Mouse (Mus musculus): ENCODE data around the gene Gm10272. TPM values are rescaled to one million over a fixed set of nuclear protein-coding genes. Genes with fewer than 3 reads are reported as not detected.
"Not testable (repeated sequence)": the region's sequence is repeated elsewhere in the genome, so short reads cannot be mapped to it uniquely, and the experiment has no call there.

Gene Gm10272
- polyA plus RNA-seq, 1 experiment from 2014 or later = not detected

DNA sequence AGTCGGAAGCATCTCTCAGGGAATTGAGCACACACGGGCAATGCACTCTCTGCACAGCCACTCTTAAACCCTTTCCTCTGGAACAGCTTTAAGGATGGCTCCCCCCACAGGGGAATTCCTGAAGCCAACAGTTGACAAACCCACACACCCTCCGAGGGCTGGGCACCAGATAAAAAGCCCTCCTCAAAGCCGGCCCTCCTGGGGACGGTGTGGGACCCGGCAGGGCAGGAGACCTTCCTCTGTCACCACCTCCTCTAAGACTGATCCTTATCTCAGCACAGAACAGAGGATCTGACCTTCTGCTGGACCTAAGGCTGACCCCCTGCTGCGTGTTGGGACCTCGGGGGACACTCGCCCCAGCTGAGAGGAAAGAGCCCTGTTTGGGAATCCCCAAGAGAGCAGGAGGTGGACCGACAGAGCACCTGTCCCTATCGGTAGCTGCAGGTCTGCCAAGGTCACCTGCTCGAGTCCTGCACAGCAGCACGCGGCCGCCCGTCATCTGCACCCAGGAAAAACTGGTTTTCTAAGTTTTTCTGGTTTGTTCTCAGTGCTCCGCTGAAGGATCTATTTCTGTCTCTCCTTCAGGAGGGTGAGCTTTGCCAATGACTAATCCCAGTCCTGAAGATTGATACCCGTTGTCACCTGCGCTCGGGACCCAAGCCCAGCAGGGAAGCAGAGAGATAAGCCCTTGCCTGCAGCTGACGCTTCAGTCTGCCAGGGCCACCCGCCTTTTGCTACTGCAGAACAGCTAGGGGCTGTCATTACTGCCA is 20.3 kb upstream of the Gm10272 start, which contains the start of gene Tspear:
Tspear (plus strand) TSS at position 675 of the 770 bp plus-strand sequence.
- Histone ChIP-seq H3K9ac (no peak within 1 kb of the TSS), H3K36me3 (no peaks in the 10 kb centered on the region), H3K27ac (replicated peaks) (no peak within 1 kb of the TSS), H3K4me2 (peak within 1 kb of the TSS; percentile 45), H3K4me1 (peaks cover 11% of the 10 kb centered on the region), H3K4me3 (peak within 1 kb of the TSS; percentile 4), H3K9me3 (no peaks in the 10 kb centered on the region), H3K27me3 (replicated peaks) (peaks cover 91% of the 10 kb centered on the region)
- WGBS = 2% methylated on average over 22 of the region's 22 CpGs
- ATAC-seq (ENCODE audit: extremely low read depth, insufficient number of reproducible peaks, low FRiP score, low TSS enrichment) = no peak

GRCm38 (mm10) chr10:77687021-77687420 is 19.4 kb upstream of the Gm10272 start:
- peaks cover 11% of the 10 kb centered on the region for H3K4me1 ChIP-seq
- H3K36me3 ChIP-seq = no peaks in the 10 kb centered on the region
- H3K9me3 ChIP-seq = no peaks in the 10 kb centered on the region
- H3K4me3 ChIP-seq = no peak overlapping the region
- H3K9ac ChIP-seq = no peak overlapping the region
- ATAC-seq (ENCODE audit: extremely low read depth, insufficient number of reproducible peaks, low FRiP score, low TSS enrichment) = no peak
- no peak overlapping the region for H3K27ac ChIP-seq (replicated peaks)
- H3K4me2 ChIP-seq = no peak overlapping the region
- H3K27me3 ChIP-seq (replicated peaks) = peaks cover 92% of the 10 kb centered on the region
- WGBS = 20% methylated on average over 10 of the region's 10 CpGs

DNA sequence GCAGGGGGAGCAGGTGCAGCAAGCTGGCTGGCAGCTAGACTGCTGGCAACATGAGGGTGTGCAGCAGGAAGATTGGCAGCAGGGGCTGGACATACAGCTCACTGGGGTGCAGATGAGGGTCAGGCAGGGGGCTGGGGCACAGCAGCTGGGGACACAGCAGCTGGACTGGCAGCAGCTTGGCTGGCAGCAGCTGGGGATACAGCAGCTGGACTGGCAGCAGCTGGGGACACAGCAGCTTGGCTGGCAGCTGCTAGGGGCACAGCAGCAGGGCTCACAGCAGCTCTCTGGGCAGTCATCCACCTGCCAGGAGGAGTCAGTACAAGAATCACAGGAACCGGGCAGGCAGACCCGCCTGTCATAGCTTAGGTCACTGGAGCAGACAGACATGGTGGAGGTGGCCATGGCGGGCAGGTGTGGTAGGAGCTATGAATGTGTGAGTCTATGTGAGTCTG is 16.0 kb upstream of the Gm10272 start, which contains the start of gene Gm19402:
Gm19402 (minus strand) TSS at position 402 of the 452 bp plus-strand sequence.
- not testable (repeated sequence) for H3K36me3 ChIP-seq; H3K27ac ChIP-seq (replicated peaks); ATAC-seq (ENCODE audit: extremely low read depth, insufficient number of reproducible peaks, low FRiP score, low TSS enrichment); H3K4me3 ChIP-seq; H3K9me3 ChIP-seq; H3K9ac ChIP-seq; H3K4me2 ChIP-seq
- H3K4me1 ChIP-seq = peaks cover 11% of the 10 kb centered on the region
- WGBS = 58% methylated on average over 3 of the region's 3 CpGs
- peaks cover 75% of the 10 kb centered on the region for H3K27me3 ChIP-seq (replicated peaks)

- Histone ChIP-seq H3K27ac (replicated peaks) (no peak within 1 kb of the TSS), H3K27me3 (replicated peaks) (peaks cover 26% of the 10 kb centered on the region), H3K4me2 (no peak within 1 kb of the TSS), H3K4me1 (no peaks in the 10 kb centered on the region), H3K9ac (no peak within 1 kb of the TSS), H3K36me3 (no peaks in the 10 kb centered on the region), H3K9me3 (peaks cover 7% of the 10 kb centered on the region; the same call in 1 of the 2 replicates), H3K4me3 (no peak within 1 kb of the TSS)
- 33% methylated on average over 4 of the region's 4 CpGs for WGBS
- no peak for ATAC-seq (ENCODE audit: extremely low read depth, insufficient number of reproducible peaks, low FRiP score, low TSS enrichment)
Observed at GRCm38 (mm10) chr10:77697133-77697532, 9.3 kb upstream of the Gm10272 start, which contains the start of gene Gm9508. TSS of gene Gm9508 (minus strand) at chr10:77697233.

GRCm38 (mm10) chr10:77709831-77710230 is 3.4 kb downstream of the Gm10272 start:
- ATAC-seq (ENCODE audit: extremely low read depth, insufficient number of reproducible peaks, low FRiP score, low TSS enrichment) = no peak

GRCm38 (mm10) chr10:77711157-77711556 is 4.7 kb downstream of the Gm10272 start, which contains the start of gene Gm10024:
TSS of gene Gm10024 (plus strand) at chr10:77711457.
- not testable (repeated sequence) for ATAC-seq (ENCODE audit: extremely low read depth, insufficient number of reproducible peaks, low FRiP score, low TSS enrichment); H3K27me3 ChIP-seq (replicated peaks); H3K36me3 ChIP-seq; H3K4me3 ChIP-seq; H3K9ac ChIP-seq; H3K4me2 ChIP-seq; H3K9me3 ChIP-seq; H3K4me1 ChIP-seq; H3K27ac ChIP-seq (replicated peaks)

More at GRCm38 (mm10) chr10:77709831-77710230, 3.4 kb downstream of the Gm10272 start:
- Histone ChIP-seq H3K4me2 (no peak overlapping the region), H3K9me3 (0 out of 2 replicates have a peak, but pooled peaks cover 8% of the 10 kb centered on the region), H3K36me3 (no peaks in the 10 kb centered on the region), H3K27ac (replicated peaks) (no peak overlapping the region), H3K27me3 (replicated peaks) (no peaks in the 10 kb centered on the region), H3K4me1 (no peaks in the 10 kb centered on the region), H3K9ac (no peak overlapping the region), H3K4me3 (no peak overlapping the region)
- 67% methylated on average over 3 of the region's 3 CpGs for WGBS

DNA sequence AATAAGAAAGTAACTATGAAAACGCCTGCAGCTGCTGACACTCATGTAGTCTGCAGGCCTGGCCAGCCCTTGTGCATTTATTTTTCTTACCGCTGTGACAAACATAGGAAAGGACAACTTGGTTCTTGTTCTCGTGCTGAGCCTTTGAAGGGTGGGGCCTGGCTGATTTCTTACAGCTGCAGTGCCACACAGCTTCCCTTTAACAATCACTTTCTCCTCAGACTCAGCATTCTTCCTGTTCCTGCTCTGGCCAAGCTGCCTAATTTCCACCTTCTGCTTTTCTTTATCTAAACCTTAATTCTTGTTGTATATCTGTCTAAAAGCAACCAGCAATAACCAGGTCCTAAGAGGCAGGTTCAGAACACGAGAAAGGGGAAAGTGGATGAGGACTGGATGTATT is 7.3 kb downstream of the Gm10272 start:
- no peaks in the 10 kb centered on the region for H3K36me3 ChIP-seq
- H3K4me3 ChIP-seq = no peak overlapping the region
- WGBS = 59% methylated on average over 4 of the region's 4 CpGs
- no peak overlapping the region for H3K4me2 ChIP-seq
- H3K9ac ChIP-seq = no peak overlapping the region
- no peaks in the 10 kb centered on the region for H3K27me3 ChIP-seq (replicated peaks)
- no peaks in the 10 kb centered on the region for H3K4me1 ChIP-seq
- ATAC-seq (ENCODE audit: extremely low read depth, insufficient number of reproducible peaks, low FRiP score, low TSS enrichment) = no peak
- no peak overlapping the region for H3K27ac ChIP-seq (replicated peaks)
- H3K9me3 ChIP-seq = 0 out of 2 replicates have a peak, but pooled peaks cover 8% of the 10 kb centered on the region

DNA sequence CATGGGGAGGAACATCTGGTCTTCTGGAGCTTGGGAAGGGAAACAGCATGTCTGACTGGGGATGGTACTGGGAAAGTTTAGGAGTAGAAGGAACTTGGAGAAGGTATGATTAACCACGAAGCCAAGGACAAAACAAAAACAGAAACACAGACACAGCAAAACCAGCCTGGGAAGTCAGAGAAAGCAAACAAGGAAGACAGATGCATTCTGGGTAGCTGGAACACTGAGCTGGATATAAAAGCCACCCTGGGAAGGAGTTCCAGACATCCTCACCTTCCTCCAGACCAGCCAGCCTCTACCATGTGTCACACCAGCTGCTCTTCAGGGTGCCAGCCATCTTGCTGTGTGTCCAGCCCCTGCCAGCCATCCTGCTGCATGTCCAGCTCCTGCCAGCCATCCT is 9.1 kb downstream of the Gm10272 start, which contains the start of gene Gm10142:
Gm10142 (plus strand) TSS at position 301 of the 400 bp plus-strand sequence.
- WGBS = 64% methylated on average over 1 of the region's 1 CpGs
- H3K9me3 ChIP-seq = 0 out of 2 replicates have a peak, but pooled peaks cover 8% of the 10 kb centered on the region
- ATAC-seq (ENCODE audit: extremely low read depth, insufficient number of reproducible peaks, low FRiP score, low TSS enrichment) = no peak

DNA sequence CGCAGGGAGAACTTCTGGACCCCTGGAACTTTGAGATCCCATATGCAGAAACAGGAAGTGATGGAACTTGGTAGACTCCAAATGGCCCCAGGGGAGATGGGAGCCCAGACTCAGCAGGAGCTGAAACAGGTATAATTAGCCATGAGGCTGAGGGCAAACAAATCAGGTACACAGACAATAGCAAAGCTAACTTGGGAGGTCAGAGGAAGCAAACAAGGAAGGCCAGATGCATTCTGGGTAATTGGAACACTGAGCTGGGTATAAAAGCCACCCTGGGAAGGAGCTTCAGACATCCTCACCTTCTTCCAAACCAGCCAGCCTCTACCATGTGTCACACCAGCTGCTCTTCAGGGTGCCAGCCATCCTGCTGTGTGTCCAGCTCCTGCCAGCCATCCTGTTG is 13.9 kb downstream of the Gm10272 start, which contains the start of gene Krtap12-1:
Krtap12-1 (plus strand) TSS at position 301 of the 400 bp plus-strand sequence.
- H3K4me2 ChIP-seq; H3K4me1 ChIP-seq; H3K9ac ChIP-seq; ATAC-seq (ENCODE audit: extremely low read depth, insufficient number of reproducible peaks, low FRiP score, low TSS enrichment); H3K27ac ChIP-seq (replicated peaks); H3K4me3 ChIP-seq; H3K36me3 ChIP-seq; H3K27me3 ChIP-seq (replicated peaks); H3K9me3 ChIP-seq: not testable (repeated sequence)
- 72% methylated on average over 1 of the region's 1 CpGs for WGBS

More for the DNA sequence above, 9.1 kb downstream of the Gm10272 start, which contains the start of gene Gm10142:
- H3K27me3 ChIP-seq (replicated peaks) = no peaks in the 10 kb centered on the region
- H3K9ac ChIP-seq = no peak within 1 kb of the TSS
- no peak within 1 kb of the TSS for H3K4me2 ChIP-seq
- H3K27ac ChIP-seq (replicated peaks) = no peak within 1 kb of the TSS
- H3K4me3 ChIP-seq = no peak within 1 kb of the TSS
- no peaks in the 10 kb centered on the region for H3K4me1 ChIP-seq
- H3K36me3 ChIP-seq = no peaks in the 10 kb centered on the region

GRCm38 (mm10) chr10:77724855-77725254 is 18.4 kb downstream of the Gm10272 start:
- ATAC-seq (ENCODE audit: extremely low read depth, insufficient number of reproducible peaks, low FRiP score, low TSS enrichment) = no peak
- Histone ChIP-seq H3K9ac (no peak overlapping the region), H3K36me3 (no peaks in the 10 kb centered on the region), H3K4me2 (no peak overlapping the region), H3K27ac (replicated peaks) (no peak overlapping the region), H3K27me3 (replicated peaks) (no peaks in the 10 kb centered on the region), H3K4me1 (no peaks in the 10 kb centered on the region), H3K9me3 (no peaks in the 10 kb centered on the region), H3K4me3 (no peak overlapping the region)
- 65% methylated on average over 8 of the region's 8 CpGs for WGBS

GRCm38 (mm10) chr10:77726186-77726585 is 19.8 kb downstream of the Gm10272 start, which contains the start of gene Gm10100:
TSS of gene Gm10100 (plus strand) at chr10:77726486.
- WGBS = 24% methylated on average over 3 of the region's 3 CpGs
- H3K27me3 ChIP-seq (replicated peaks) = no peaks in the 10 kb centered on the region
- no peak within 1 kb of the TSS for H3K4me2 ChIP-seq
- H3K9me3 ChIP-seq = no peaks in the 10 kb centered on the region
- no peaks in the 10 kb centered on the region for H3K4me1 ChIP-seq
- no peak within 1 kb of the TSS for H3K4me3 ChIP-seq
- H3K9ac ChIP-seq = no peak within 1 kb of the TSS
- no peak for ATAC-seq (ENCODE audit: extremely low read depth, insufficient number of reproducible peaks, low FRiP score, low TSS enrichment)
- H3K27ac ChIP-seq (replicated peaks) = no peak within 1 kb of the TSS
- H3K36me3 ChIP-seq = no peaks in the 10 kb centered on the region
